Mouse (Mus musculus) lung, adult 2 months (tissue): ENCODE results near the gene Ikzf1. TPM values are rescaled to one million over a fixed set of nuclear protein-coding genes. Genes with fewer than 3 reads are reported as not detected.

Experiments
- DNase-seq: peaks from one replicate; pipeline ENCODE4 v3.0.0; 2022
- H3K4me1 ChIP-seq: fragments of 200-500 bp; 2 replicates; pipeline ENCODE4 v1.6.1; 2011; ENCODE audit warnings: low read length; ENCODE audit not compliant: control insufficient read depth, insufficient read depth
- H3K4me3 ChIP-seq: fragments of 200-500 bp; replicated peaks from 2 replicates; pipeline ENCODE3; 2011; ENCODE audit warnings: low read depth, mild to moderate bottlenecking, control low read depth, low read length; ENCODE audit errors: extremely low read depth
- CTCF ChIP-seq: fragments of 200-500 bp; IDR thresholded peaks from 2 replicates; pipeline ENCODE4 v1.5.1; 2011; ENCODE audit warnings: mild to moderate bottlenecking, low read length, control low read depth; ENCODE audit not compliant: insufficient read depth
- POLR2A ChIP-seq: fragments of 200-500 bp; IDR thresholded peaks from 2 replicates; pipeline ENCODE4 v1.6.1; 2011; ENCODE audit warnings: low read depth, mild to moderate bottlenecking, control low read depth, low read length, borderline replicate concordance; ENCODE audit errors: extremely low read depth
- WGBS: fragments of 180-500 bp; shearing (Covaris S2); methylation state at CpG from one replicate; pipeline ENCODE4 v1.1.7; 2018; 5-methylcytosine and 5-hydroxymethylcytosine counted together
- polyA plus RNA-seq: library from polyadenylated mRNA; depleted of rRNA; stranded (reverse); fragments of >200 nt; gene quantifications from 2 replicates; pipeline ENCODE4 v1.2.3, GENCODE M21; 2012

Ikzf1 gene
- polyA plus RNA-seq, 1 experiment, result 28.0 TPM

DNA sequence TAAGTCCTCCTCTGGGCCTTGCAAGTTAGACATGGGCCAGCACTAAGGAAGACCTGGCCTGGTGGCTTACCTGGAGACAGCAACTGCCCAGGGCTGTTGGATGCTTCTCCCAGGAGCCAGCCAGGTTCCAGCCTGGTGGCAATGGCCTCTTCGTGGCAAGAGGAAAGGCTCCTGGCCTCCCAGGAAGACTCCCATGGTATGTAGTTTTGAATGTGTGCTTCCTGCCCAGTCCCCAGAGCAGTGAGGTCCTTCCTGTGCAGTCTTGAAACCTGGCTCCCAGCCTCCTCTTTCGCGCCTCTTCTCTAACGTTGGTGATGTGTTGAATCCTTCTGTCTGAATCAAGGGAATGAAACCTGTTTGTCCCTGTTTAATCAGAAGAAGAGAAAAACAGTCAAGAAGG lies 11.1 kb downstream of the Ikzf1 start:
- no peak overlapping the region for H3K4me3 ChIP-seq
- 60% methylated on average over 4 of the region's 4 CpGs for WGBS
- no peak for DNase-seq
- TF ChIP-seq CTCF (no peak), POLR2A (no peak)
- no peaks in the 10 kb centered on the region; the same call in 1 of the 2 replicates for H3K4me1 ChIP-seq

DNA sequence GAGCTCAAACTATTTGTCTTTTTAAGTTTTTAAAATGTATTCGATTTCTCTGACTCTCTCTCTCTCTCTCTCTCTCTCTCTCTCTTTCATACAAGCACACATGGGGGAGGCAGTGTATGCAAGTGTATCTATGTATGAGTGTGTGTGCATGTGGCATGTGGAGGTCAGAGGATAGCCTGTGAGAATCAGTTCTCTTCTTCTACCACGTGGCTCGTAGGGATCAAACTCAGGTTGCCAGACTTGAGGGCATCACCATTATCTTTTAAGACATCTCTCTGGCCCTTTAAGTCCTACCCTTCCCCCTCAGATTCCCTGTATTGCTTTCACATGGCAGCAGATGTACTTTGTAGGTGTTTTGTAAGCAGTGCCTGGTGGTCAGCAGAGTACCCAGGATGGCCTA lies 12.0 kb downstream of the Ikzf1 start:
- DNase-seq, result no peak
- Histone ChIP-seq H3K4me3 (no peak overlapping the region), H3K4me1 (no peaks in the 10 kb centered on the region; the same call in 1 of the 2 replicates)
- TF ChIP-seq POLR2A (no peak), CTCF (no peak)
- WGBS, result 75% methylated on average over 3 of the region's 3 CpGs

DNA sequence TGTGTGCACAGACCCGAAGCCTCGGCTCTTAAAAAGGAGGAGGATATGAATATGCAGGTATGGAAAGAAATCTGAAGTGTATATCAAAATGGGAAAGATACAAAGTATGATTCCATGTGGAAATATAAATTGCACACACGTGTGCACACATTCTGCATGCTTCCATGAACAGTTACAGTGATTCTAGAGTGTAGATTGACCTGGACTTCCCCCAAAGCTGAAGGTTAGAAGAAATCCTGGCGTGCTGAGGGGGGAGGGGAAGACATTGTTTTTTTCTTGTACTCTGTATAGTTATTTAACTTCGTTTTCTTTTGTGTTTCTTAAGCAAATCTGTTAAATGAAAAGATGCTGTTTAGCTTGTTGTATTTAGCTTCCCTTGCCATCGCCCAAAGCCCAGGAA lies 16.6 kb downstream of the Ikzf1 start:
- Histone ChIP-seq H3K4me1 (no peaks in the 10 kb centered on the region), H3K4me3 (no peak overlapping the region)
- no peak for TF ChIP-seq CTCF
- TF ChIP-seq POLR2A, result no peak
- 57% methylated on average over 6 of the region's 6 CpGs for WGBS
- DNase-seq, result no peak

GRCm38 (mm10) chr11:11703776-11704175 lies 19.0 kb downstream of the Ikzf1 start:
- Histone ChIP-seq H3K4me3 (no peak overlapping the region), H3K4me1 (no peaks in the 10 kb centered on the region; the same call in 1 of the 2 replicates)
- TF ChIP-seq CTCF (no peak), POLR2A (no peak)
- DNase-seq, result no peak

DNA sequence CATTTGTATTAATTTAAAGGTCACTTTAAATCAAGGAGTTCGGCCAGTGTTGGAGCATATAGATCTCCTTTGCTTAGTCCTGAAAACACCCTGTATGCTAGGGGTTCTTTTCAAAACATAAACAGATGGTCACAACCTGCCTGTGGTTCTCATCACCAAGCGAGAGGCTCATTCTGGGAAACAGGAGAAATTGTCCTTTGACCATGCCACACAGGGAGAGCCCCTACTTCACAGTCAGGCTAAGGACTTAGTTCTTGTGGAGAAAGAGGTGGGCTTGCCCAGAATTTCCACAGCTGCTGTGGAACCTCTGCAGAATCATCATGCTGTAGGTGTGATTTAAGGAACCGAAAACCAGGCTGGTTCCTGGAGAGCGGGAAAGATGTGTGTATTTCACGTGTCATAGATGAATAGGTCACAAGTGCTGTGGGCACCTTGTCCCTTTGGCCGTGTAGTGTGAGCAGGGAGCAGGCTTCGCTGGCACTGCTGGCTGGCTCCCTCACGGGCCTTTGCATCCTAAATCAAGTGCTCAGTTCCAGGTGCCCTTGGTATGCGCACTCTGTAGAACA lies 23.4 kb downstream of the Ikzf1 start:
- 85% methylated on average over 9 of the region's 9 CpGs for WGBS
- DNase-seq, result no peak
- Histone ChIP-seq H3K4me1 (peaks cover 4% of the 10 kb centered on the region; the same call in 1 of the 2 replicates), H3K4me3 (no peak overlapping the region)
- TF ChIP-seq POLR2A (no peak), CTCF (no peak)

GRCm38 (mm10) chr11:11709311-11709710 lies 24.5 kb downstream of the Ikzf1 start:
- 88% methylated on average over 6 of the region's 6 CpGs for WGBS

DNA sequence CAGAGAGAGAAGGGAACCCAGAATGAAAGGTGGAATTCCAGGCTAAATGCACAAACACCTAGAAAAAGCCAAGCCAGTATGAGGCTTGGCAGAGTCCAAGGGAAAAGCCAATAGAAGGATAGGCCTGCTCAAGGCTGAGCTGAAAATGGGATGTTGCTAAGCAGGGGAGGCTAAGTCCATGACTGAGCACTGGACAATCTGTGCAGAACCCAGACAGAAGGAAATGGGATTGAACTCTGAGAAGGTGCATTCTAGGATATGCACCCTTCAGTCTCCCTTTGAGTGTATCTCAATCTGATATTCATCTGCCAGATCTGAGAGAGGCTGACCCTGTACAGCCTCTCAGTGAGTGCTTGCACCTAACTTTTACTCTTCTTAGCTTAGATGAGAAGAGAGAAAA lies 25.9 kb downstream of the Ikzf1 start:
- TF ChIP-seq POLR2A (no peak), CTCF (no peak)
- DNase-seq, result no peak
- Histone ChIP-seq H3K4me3 (no peak overlapping the region), H3K4me1 (peaks cover 4% of the 10 kb centered on the region; the same call in 1 of the 2 replicates)

More at GRCm38 (mm10) chr11:11709311-11709710, 24.5 kb downstream of the Ikzf1 start:
- TF ChIP-seq CTCF (no peak), POLR2A (no peak)
- Histone ChIP-seq H3K4me3 (no peak overlapping the region), H3K4me1 (peaks cover 4% of the 10 kb centered on the region; the same call in 1 of the 2 replicates)
- no peak for DNase-seq

GRCm38 (mm10) chr11:11711748-11712147 lies 26.9 kb downstream of the Ikzf1 start:
- peaks cover 4% of the 10 kb centered on the region; the same call in 1 of the 2 replicates for H3K4me1 ChIP-seq
- H3K4me3 ChIP-seq, result no peak overlapping the region
- WGBS, result 42% methylated on average over 7 of the region's 7 CpGs
- no peak for DNase-seq
- TF ChIP-seq CTCF (no peak), POLR2A (no peak)

GRCm38 (mm10) chr11:11714676-11715075 lies 29.9 kb downstream of the Ikzf1 start:
- 61% methylated on average over 2 of the region's 2 CpGs for WGBS
- no peak for DNase-seq
- peaks cover 4% of the 10 kb centered on the region; the same call in 1 of the 2 replicates for H3K4me1 ChIP-seq
- no peak for TF ChIP-seq CTCF
- TF ChIP-seq POLR2A, result no peak
- H3K4me3 ChIP-seq, result no peak overlapping the region

GRCm38 (mm10) chr11:11715963-11716691 lies 31.3 kb downstream of the Ikzf1 start:
- WGBS, result 73% methylated on average over 7 of the region's 7 CpGs
- no peak for DNase-seq
- H3K4me1 ChIP-seq, result peaks cover 4% of the 10 kb centered on the region; the same call in 1 of the 2 replicates
- TF ChIP-seq POLR2A, result no peak
- TF ChIP-seq CTCF, result no peak
- H3K4me3 ChIP-seq, result no peak overlapping the region
